Mouse (Mus musculus): ENCODE measurements around the gene Epha1.

Epha1 gene

GRCm38 (mm10) chr6:42372816-42373547 lies at the start of gene Epha1:
Gene Epha1, minus strand, starts transcription at chr6:42373268.
- DNase-seq (ENCODE audit: low spot score in 2 of 2) = no peak

GRCm38 (mm10) chr6:42421439-42421838 lies 48.4 kb upstream of the Epha1 start:
- DNase-seq (ENCODE audit: low spot score in 2 of 2) = no peak

- no peak for DNase-seq (ENCODE audit: low spot score in 2 of 2)
These were observed 46.4 kb upstream of the Epha1 start for GRCm38 (mm10) chr6:42419443-42419842.

- no peak for DNase-seq (ENCODE audit: low spot score in 2 of 2)
These were observed 32.1 kb upstream of the Epha1 start, which contains the start of gene Tas2r135 for GRCm38 (mm10) chr6:42405134-42405533. Gene Tas2r135, plus strand, starts transcription at chr6:42405434.

GRCm38 (mm10) chr6:42399938-42400337 lies 26.9 kb upstream of the Epha1 start, which contains the start of gene Tas2r143:
Gene Tas2r143, plus strand, starts transcription at chr6:42400238.
- DNase-seq (ENCODE audit: low spot score in 2 of 2) = no peak

GRCm38 (mm10) chr6:42398998-42399397 lies 25.9 kb upstream of the Epha1 start:
- no peak for DNase-seq (ENCODE audit: low spot score in 2 of 2)

- DNase-seq (ENCODE audit: low spot score in 2 of 2) = no peak
These were observed 25.2 kb upstream of the Epha1 start for GRCm38 (mm10) chr6:42398285-42398684.

- no peak for DNase-seq (ENCODE audit: low spot score in 2 of 2)
These were observed 24.1 kb upstream of the Epha1 start for GRCm38 (mm10) chr6:42397041-42397657.

- no peak for DNase-seq (ENCODE audit: low spot score in 2 of 2)
These were observed 23.1 kb upstream of the Epha1 start for GRCm38 (mm10) chr6:42395960-42396809.

GRCm38 (mm10) chr6:42391796-42392330 lies 18.8 kb upstream of the Epha1 start:
- no peak for DNase-seq (ENCODE audit: low spot score in 2 of 2)

- DNase-seq (ENCODE audit: low spot score in 2 of 2) = no peak
These were observed 12.6 kb upstream of the Epha1 start for GRCm38 (mm10) chr6:42385635-42386034.

GRCm38 (mm10) chr6:42383360-42383759 lies 10.3 kb upstream of the Epha1 start:
- no peak for DNase-seq (ENCODE audit: low spot score in 2 of 2)

- no peak for DNase-seq (ENCODE audit: low spot score in 2 of 2)
These were observed 8.9 kb upstream of the Epha1 start for GRCm38 (mm10) chr6:42381916-42382381.

- no peak for DNase-seq (ENCODE audit: low spot score in 2 of 2)
These were observed 8.2 kb upstream of the Epha1 start for GRCm38 (mm10) chr6:42381221-42381620.

GRCm38 (mm10) chr6:42380416-42381144 lies 7.5 kb upstream of the Epha1 start:
- DNase-seq (ENCODE audit: low spot score in 2 of 2) = no peak

GRCm38 (mm10) chr6:42379551-42379950 lies 6.5 kb upstream of the Epha1 start:
- DNase-seq (ENCODE audit: low spot score in 2 of 2) = no peak

- no peak for DNase-seq (ENCODE audit: low spot score in 2 of 2)
These were observed 4.2 kb upstream of the Epha1 start for GRCm38 (mm10) chr6:42377280-42377679.

GRCm38 (mm10) chr6:42376504-42377019 lies 3.5 kb upstream of the Epha1 start:
- DNase-seq (ENCODE audit: low spot score in 2 of 2) = no peak

GRCm38 (mm10) chr6:42376016-42376415 lies 2.9 kb upstream of the Epha1 start:
- no peak for DNase-seq (ENCODE audit: low spot score in 2 of 2)

- DNase-seq (ENCODE audit: low spot score in 2 of 2) = no peak
These were observed 2.1 kb upstream of the Epha1 start for GRCm38 (mm10) chr6:42375131-42375530.

GRCm38 (mm10) chr6:42374701-42375100 lies 1.6 kb upstream of the Epha1 start:
- DNase-seq (ENCODE audit: low spot score in 2 of 2) = no peak
